Comparison of ENCODE assay signal across 35 mouse cellular contexts in genomic region chr15:82554531-82555230, GRCm38 (mm10). TPM values are rescaled to one million over a fixed set of nuclear protein-coding genes. Genes with fewer than 3 reads are reported as not detected.
DNase-seq lines count a peak whose midpoint lies in the region; ATAC-seq and TF ChIP-seq lines count a peak whose summit lies in the region.
"Had no signal": no experiment of that assay in that cellular context is flagged by ENCODE, and none has a peak within 500 bp of the region (broad histone marks: within the 10 kb centered on the region; RNA-seq: fewer than 3 reads in every experiment).

Gene Cyp2d12, plus strand, starts transcription at chr15:82555072.

- H3K27me3 ChIP-seq in heart, embryonic 10.5 days (ENCODE audit: insufficient read depth, poor library complexity, severe bottlenecking), result no peaks in the 10 kb centered on the region
- H3K27me3 ChIP-seq in kidney, adult 2 months (replicated peaks; ENCODE audit: control insufficient read depth, insufficient read depth, low read length), result no peaks in the 10 kb centered on the region
- H3K27me3 ChIP-seq in kidney, embryonic 16.5 days (ENCODE audit: insufficient read depth, low read length), result no peaks in the 10 kb centered on the region
- no peaks in the 10 kb centered on the region for H3K27me3 ChIP-seq in cerebellum, adult 2 months (ENCODE audit: control insufficient read depth, insufficient read depth, low read length)
- H3K27me3 ChIP-seq: embryonic facial prominence, embryonic 12.5 days; embryonic facial prominence, embryonic 15.5 days; Patski had no signal

- ATAC-seq in kidney, embryonic 16.5 days (ENCODE audit: low FRiP score, low TSS enrichment), result no peak
- ATAC-seq: forebrain, embryonic 14.5 days; forebrain, postnatal 0 days; hindbrain, postnatal 0 days; inflammation-experienced regulatory T-cells, adult 6 months; Patski had no signal

- H3K4me2 ChIP-seq in kidney, embryonic 16.5 days (replicated peaks; ENCODE audit: low read depth, low read length), result no peak within 1 kb of the TSS
- H3K4me2 ChIP-seq: embryonic facial prominence, embryonic 12.5 days; embryonic facial prominence, embryonic 15.5 days; heart, embryonic 11.5 days; hindbrain, embryonic 14.5 days had no signal

- H3K9me3 ChIP-seq in heart, embryonic 10.5 days, result peaks cover 10% of the 10 kb centered on the region; the same call in 1 of the 2 replicates
- H3K9me3 ChIP-seq in kidney, embryonic 16.5 days (ENCODE audit: low read length), result peaks cover 10% of the 10 kb centered on the region
- H3K9me3 ChIP-seq: embryonic facial prominence, embryonic 15.5 days had no signal

- no peaks in the 10 kb centered on the region for H3K4me1 ChIP-seq in heart, embryonic 10.5 days
- no peaks in the 10 kb centered on the region; the same call in 1 of the 2 replicates for H3K4me1 ChIP-seq in kidney, adult 2 months (ENCODE audit: control insufficient read depth, insufficient read depth, low read length)
- H3K4me1 ChIP-seq in kidney, embryonic 16.5 days (ENCODE audit: insufficient read depth, low read length), result no peaks in the 10 kb centered on the region
- no peaks in the 10 kb centered on the region for H3K4me1 ChIP-seq in cerebellum, adult 2 months (ENCODE audit: control insufficient read depth, insufficient read depth, low read length)
- H3K4me1 ChIP-seq: embryonic facial prominence, embryonic 12.5 days; embryonic facial prominence, embryonic 15.5 days had no signal

- H3K36me3 ChIP-seq in heart, embryonic 10.5 days, result no peaks in the 10 kb centered on the region
- H3K36me3 ChIP-seq in kidney, adult 2 months (ENCODE audit: control insufficient read depth, insufficient read depth, low read length), result no peaks in the 10 kb centered on the region
- no peaks in the 10 kb centered on the region for H3K36me3 ChIP-seq in kidney, embryonic 16.5 days (ENCODE audit: insufficient read depth, low read length)
- H3K36me3 ChIP-seq: embryonic facial prominence, embryonic 12.5 days; embryonic facial prominence, embryonic 15.5 days; G1E had no signal

- DNase-seq in heart, embryonic 10.5 days (ENCODE audit: low spot score), result peak; percentile 68
- DNase-seq in heart, postnatal 25 days (ENCODE audit: low spot score), result no peak
- peak; percentile 67 for DNase-seq in kidney, adult 2 months
- peak; percentile 34 to 71 for DNase-seq in kidney, postnatal 25 days
- no peak for DNase-seq in cerebellum, adult 2 months
- DNase-seq: adrenal gland, postnatal 10 days; adrenal gland, postnatal 36 days; B cell, adult 2 months; cerebellum, adult 18-20 months; cerebellum, adult 9-11 months; cerebellum, postnatal 25 days; forebrain, postnatal 0 days; gastrocnemius, postnatal 25 days; heart, adult 2 months; heart, postnatal 4 days had no signal

- H3K4me3 ChIP-seq in heart, embryonic 10.5 days, result no peak within 1 kb of the TSS
- no peak within 1 kb of the TSS for H3K4me3 ChIP-seq in kidney, adult 2 months (ENCODE audit: insufficient read depth, low read depth, low read length)
- H3K4me3 ChIP-seq in kidney, embryonic 16.5 days (ENCODE audit: low read length), result no peak within 1 kb of the TSS
- H3K4me3 ChIP-seq in cerebellum, adult 2 months (replicated peaks; ENCODE audit: insufficient read depth, low read depth, low read length), result no peak within 1 kb of the TSS
- H3K4me3 ChIP-seq: embryonic facial prominence, embryonic 12.5 days; embryonic facial prominence, embryonic 15.5 days; heart, adult 2 months had no signal

- H3K27ac ChIP-seq in heart, embryonic 10.5 days, result no peak within 1 kb of the TSS
- no peak within 1 kb of the TSS for H3K27ac ChIP-seq in kidney, adult 2 months (ENCODE audit: insufficient read depth, low read depth, low read length)
- H3K27ac ChIP-seq in kidney, embryonic 16.5 days (ENCODE audit: low read length), result no peak within 1 kb of the TSS
- H3K27ac ChIP-seq in cerebellum, adult 2 months (ENCODE audit: insufficient read depth, low read length), result no peak within 1 kb of the TSS
- H3K27ac ChIP-seq: embryonic facial prominence, embryonic 12.5 days; embryonic facial prominence, embryonic 15.5 days; heart, adult 2 months; hindbrain, embryonic 14.5 days; hindbrain, postnatal 0 days had no signal

- TF ChIP-seq POLR2A in kidney, adult 2 months (IDR thresholded peaks at IDR 0.05; ENCODE audit: low read depth, low read length), result no peak
- TF ChIP-seq POLR2A in cerebellum, adult 2 months (IDR thresholded peaks at IDR 0.05; ENCODE audit: borderline replicate concordance, insufficient read depth, low read length), result no peak

- intact Hi-C loops in heart, postnatal 25 days (cut with DNase I), result no loop called here

- H3K9ac ChIP-seq in kidney, embryonic 16.5 days (replicated peaks; ENCODE audit: low read length), result no peak within 1 kb of the TSS
- H3K9ac ChIP-seq: embryonic facial prominence, embryonic 12.5 days; embryonic facial prominence, embryonic 15.5 days; forebrain, postnatal 0 days; hindbrain, embryonic 14.5 days had no signal

- WGBS in heart, embryonic 10.5 days, result 73% methylated on average over 7 of the region's 7 CpGs
- 86% methylated on average over 7 of the region's 7 CpGs for WGBS in kidney, adult 2 months
- 82% methylated on average over 7 of the region's 7 CpGs for whole genome bisulfite sequencing in kidney, embryonic 16.5 days
- 76% methylated on average over 7 of the region's 7 CpGs for WGBS in cerebellum, adult 2 months

- no peak for TF ChIP-seq CTCF in kidney, adult 2 months (conservative IDR thresholded peaks at IDR 0.05; ENCODE audit: insufficient read depth, insufficient read length, low read depth, low read length)
- no peak for TF ChIP-seq CTCF in cerebellum, adult 2 months (IDR thresholded peaks at IDR 0.05; ENCODE audit: borderline replicate concordance, insufficient read depth, low read depth, low read length)

RNA-seq across cellular contexts. Expression of gene Cyp2d12, which starts in this region (rescaled TPM):
- not detected in 2 replicates for polyA plus RNA-seq in heart, embryonic 10.5 days (2016; fragmentation: Nextera tagmentation; extraction: Ambion mirVana)
- total RNA-seq in heart, postnatal 25 days (2021), result not detected
- polyA plus RNA-seq in kidney, adult 2 months (2012; rRNA removed), result 54.8 and 67.6 TPM in 2 replicates
- polyA plus RNA-seq in kidney, embryonic 16.5 days (2015; fragmentation: Nextera tagmentation; extraction: Ambion mirVana), result not detected in 2 replicates
- polyA plus RNA-seq in cerebellum, adult 2 months (2012; rRNA removed), result not detected in 2 replicates
- total RNA-seq: adrenal gland, adult 18-20 months; adrenal gland, postnatal 36 days; CH12.LX; common myeloid progenitor, adult 5-6 weeks; forebrain, postnatal 0 days; gastrocnemius, adult 8-10 months; gastrocnemius, postnatal 25 days; heart, adult 2 months; heart, postnatal 4 days; hindbrain, postnatal 0 days had no signal
- polyA plus RNA-seq: embryonic facial prominence, embryonic 12.5 days; embryonic facial prominence, embryonic 15.5 days; forebrain, embryonic 11.5 days; forebrain, embryonic 14.5 days; forebrain, postnatal 0 days; frontal cortex, adult 2 months; G1E; gonadal fat pad, adult 2 months; heart, adult 2 months; heart, embryonic 11.5 days; heart, embryonic 14.5 days; heart, postnatal 0 days; hindbrain, embryonic 11.5 days; hindbrain, embryonic 14.5 days; hindbrain, postnatal 0 days; inflammation-experienced regulatory T-cells, adult 6 months; Patski had no signal

Comparison
In these comparisons a context has a peak if more than half of its experiments do, and no peak if none do; other contexts are left out.
1. RNA of gene Cyp2d12 (polyA plus RNA-seq): 54.8 to 67.6 TPM in kidney, adult 2 months; not detected in kidney, embryonic 16.5 days, not detected in heart, embryonic 10.5 days and not detected in cerebellum, adult 2 months; every median in the first group is over 10 times any median in the second.
2. Peak in DNase-seq in heart, embryonic 10.5 days; RNA of the gene not detected or under 1 TPM.
3. DNase-seq: peak in kidney, adult 2 months (single experiment) and kidney, postnatal 25 days (2 of 2); none in heart, postnatal 25 days (single experiment) and cerebellum, adult 2 months (0 of 2).